Mouse (Mus musculus) cerebellum, postnatal 4 days (tissue): Measurements from ENCODE around the gene Spata17.
A peak's percentile ranks its signal among the peaks of the same experiment; 100 is the strongest.

Experiments used
- DNase-seq, 2 experiments: peaks; one replicate each; pipeline ENCODE4 v3.0.0; 2022; ENCODE audit warnings: low spot score in 2 of 2, mixed read lengths in 1 of 2

Spata17 gene

DNA sequence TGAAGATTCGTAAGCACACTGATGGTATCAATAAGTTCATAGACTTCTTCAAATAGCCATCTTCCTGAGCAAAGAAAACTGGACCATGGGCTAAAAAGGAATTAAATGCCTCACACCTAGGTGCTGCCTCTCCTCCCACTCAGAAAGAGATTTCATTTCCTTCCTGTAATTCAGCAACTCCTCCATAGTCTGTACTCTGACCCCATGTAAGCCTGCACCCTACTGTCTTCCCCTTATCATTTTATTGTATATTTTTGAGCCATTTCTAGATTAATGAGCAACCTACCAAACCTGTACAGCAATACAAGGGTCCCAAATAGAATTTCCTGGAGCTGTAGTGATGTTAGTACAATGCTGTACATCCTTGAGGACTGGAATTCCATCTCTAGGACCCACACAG, 211.0 kb downstream of the Spata17 start:
- no peak for DNase-seq

DNA sequence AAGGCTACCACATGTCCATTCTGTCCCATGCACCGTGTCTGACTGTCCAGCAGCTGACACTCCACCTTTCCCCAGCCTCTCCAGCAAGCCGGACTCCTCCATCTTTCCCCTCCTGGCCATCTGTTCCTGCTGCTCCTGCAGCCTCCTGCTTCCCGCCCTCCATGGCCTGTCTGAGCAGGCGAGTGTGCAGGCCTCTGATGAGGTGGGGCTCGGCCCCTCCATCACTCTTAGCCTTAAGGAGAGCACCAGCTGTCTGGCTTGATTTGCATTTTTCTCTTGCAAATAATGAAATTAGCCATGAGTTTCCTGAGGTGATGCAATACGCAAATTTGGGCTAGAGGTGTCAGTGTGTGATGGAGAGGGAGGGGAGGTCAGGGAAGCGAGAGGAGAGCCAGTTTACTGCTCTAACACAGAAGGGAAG, 211.8 kb downstream of the Spata17 start:
- peak in 1 of 2 experiments; percentile 51 for DNase-seq

DNA sequence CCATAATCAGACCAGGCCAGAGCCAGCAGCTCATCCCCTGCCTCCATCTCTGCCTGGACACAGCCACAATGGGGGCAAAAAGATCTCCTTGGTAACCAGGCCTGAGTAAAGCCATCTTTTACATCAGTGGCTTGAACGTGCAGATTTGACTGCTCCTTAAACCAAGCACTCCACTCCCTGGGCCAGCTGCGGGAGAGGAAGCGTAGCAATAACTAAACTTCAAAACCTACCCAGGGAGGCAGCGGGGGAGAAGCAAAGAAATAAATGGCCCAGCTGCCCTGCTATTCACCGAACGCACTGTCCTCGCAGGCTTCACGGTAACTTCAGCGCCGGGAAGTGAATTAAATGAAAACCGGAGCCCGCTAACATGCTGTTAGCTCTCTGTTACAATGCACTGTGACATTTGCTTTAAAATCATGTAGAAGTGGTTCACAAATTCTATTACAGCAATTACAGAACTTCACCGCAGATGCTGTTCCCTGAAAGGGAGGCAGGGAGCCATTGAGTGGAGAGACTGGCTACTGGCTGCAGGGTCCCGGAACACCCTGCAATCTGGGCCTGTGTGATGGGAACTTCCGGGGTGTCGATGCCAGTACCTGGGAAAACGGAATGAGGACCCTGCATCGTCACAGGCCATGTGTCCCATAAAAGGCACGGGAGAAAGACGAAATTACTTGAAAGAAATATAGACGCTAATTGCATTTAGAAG, 217.5 kb downstream of the Spata17 start:
- no peak for DNase-seq
